ENCODE assay signal across 11 mouse cellular contexts in the genomic region with DNA sequence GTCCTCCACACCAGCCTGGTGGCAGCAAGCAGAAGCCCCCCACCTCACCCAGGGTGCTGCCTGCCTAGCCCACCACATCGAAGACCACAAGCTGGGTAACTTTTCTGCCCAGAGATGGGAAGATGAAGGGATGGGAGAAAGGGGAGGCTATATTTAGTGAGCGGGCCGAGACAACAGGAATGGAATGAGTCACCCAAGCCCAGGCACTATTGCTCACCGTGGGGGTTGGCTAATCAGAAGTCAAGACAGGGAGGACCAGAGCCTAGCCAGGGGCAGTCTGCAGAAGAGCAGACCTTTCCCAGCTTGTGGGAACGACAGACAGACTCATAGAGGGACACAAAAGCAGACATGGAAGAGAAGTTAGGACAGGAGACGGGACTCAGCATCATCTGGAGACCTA.
DNase-seq lines count a peak whose midpoint lies in the region; ATAC-seq and TF ChIP-seq lines count a peak whose summit lies in the region.
"Had no signal": no experiment of that assay in that cellular context is flagged by ENCODE, and none has a peak within 500 bp of the region (broad histone marks: within the 10 kb centered on the region; RNA-seq: fewer than 3 reads in every experiment).

No protein-coding gene starts in this region.

- H3K27me3 ChIP-seq in lung, embryonic 14.5 days (ENCODE audit: insufficient read depth, low read length): no peaks in the 10 kb centered on the region
- no peaks in the 10 kb centered on the region for H3K27me3 ChIP-seq in neural tube, embryonic 15.5 days (replicated peaks)
- H3K27me3 ChIP-seq: midbrain, embryonic 12.5 days had no signal

- no peak overlapping the region for H3K4me3 ChIP-seq in lung, embryonic 14.5 days (ENCODE audit: low read depth, low read length)
- no peak overlapping the region for H3K4me3 ChIP-seq in neural tube, embryonic 15.5 days (replicated peaks)
- H3K4me3 ChIP-seq: midbrain, embryonic 12.5 days had no signal

- no peaks in the 10 kb centered on the region for H3K9me3 ChIP-seq in lung, embryonic 14.5 days (ENCODE audit: low read depth, low read length)
- H3K9me3 ChIP-seq in neural tube, embryonic 15.5 days (replicated peaks): no peaks in the 10 kb centered on the region
- H3K9me3 ChIP-seq: midbrain, embryonic 12.5 days had no signal

- H3K9ac ChIP-seq in lung, embryonic 14.5 days: no peak overlapping the region
- no peak overlapping the region for H3K9ac ChIP-seq in neural tube, embryonic 15.5 days (replicated peaks)
- H3K9ac ChIP-seq: midbrain, embryonic 12.5 days had no signal

- 55% methylated on average over 6 of the region's 6 CpGs for WGBS in lung, embryonic 14.5 days
- 46% methylated on average over 6 of the region's 6 CpGs for WGBS in neural tube, embryonic 15.5 days

- no peak overlapping the region for H3K4me2 ChIP-seq in lung, embryonic 14.5 days
- H3K4me2 ChIP-seq in neural tube, embryonic 15.5 days: no peak overlapping the region
- H3K4me2 ChIP-seq: midbrain, embryonic 12.5 days had no signal

- peaks cover 37% of the 10 kb centered on the region for H3K4me1 ChIP-seq in lung, embryonic 14.5 days (ENCODE audit: insufficient read depth)
- peaks cover 63% of the 10 kb centered on the region for H3K4me1 ChIP-seq in neural tube, embryonic 15.5 days

- H3K27ac ChIP-seq in lung, embryonic 14.5 days (ENCODE audit: low read depth): peak overlapping the region; percentile 8; the same call in 1 of the 2 replicates
- peak overlapping the region; percentile 92; the same call in 1 of the 2 replicates for H3K27ac ChIP-seq in neural tube, embryonic 15.5 days (replicated peaks)
- H3K27ac ChIP-seq: midbrain, embryonic 12.5 days had no signal

- DNase-seq in frontal cortex, postnatal 36 days (ENCODE audit: low spot score in 2 of 2): no peak
- DNase-seq in lung, embryonic 14.5 days: no peak
- no peak for DNase-seq in lung, adult 18-20 months
- DNase-seq in adrenal gland, postnatal 10 days: peak; percentile 48
- no peak for DNase-seq in c-Kit-positive CD71-positive TER-119-positive erythroid progenitor cells, embryonic 14.5 days (ENCODE audit: low spot score)
- DNase-seq: gastrocnemius, postnatal 10 days; thymus, adult 2 months had no signal

- H3K36me3 ChIP-seq in lung, embryonic 14.5 days (ENCODE audit: insufficient read depth): no peaks in the 10 kb centered on the region
- H3K36me3 ChIP-seq in neural tube, embryonic 15.5 days: no peaks in the 10 kb centered on the region
- H3K36me3 ChIP-seq: midbrain, embryonic 12.5 days had no signal

- TF ChIP-seq CTCF in lung, embryonic 14.5 days (IDR thresholded peaks at IDR 0.05; ENCODE audit: low read depth): no peak

- ATAC-seq in frontal cortex, adult (ENCODE audit: low TSS enrichment): 0 out of 2 replicates have a peak, but pooled peaks have one; percentile 10
- no peak for ATAC-seq in lung, embryonic 14.5 days (ENCODE audit: insufficient read depth)
- ATAC-seq in neural tube, embryonic 15.5 days (ENCODE audit: low FRiP score): no peak
- ATAC-seq in monocyte, adult 5-6 weeks (replicated peaks; ENCODE audit: insufficient number of reproducible peaks, low FRiP score, low TSS enrichment, poor library complexity, severe bottlenecking): no peak
